Mouse (Mus musculus): ENCODE measurements around the gene Them4. TPM values are rescaled to one million over a fixed set of nuclear protein-coding genes. Genes with fewer than 3 reads are reported as not detected.

Them4 gene
- 36.2 TPM for polyA plus RNA-seq (2014; fragmentation: Illumina TruSeq; extraction: RNeasy Lipid Tissue Mini Kit (QIAGEN cat#74804); ENCODE audit: low read depth, low replicate concordance)

DNA sequence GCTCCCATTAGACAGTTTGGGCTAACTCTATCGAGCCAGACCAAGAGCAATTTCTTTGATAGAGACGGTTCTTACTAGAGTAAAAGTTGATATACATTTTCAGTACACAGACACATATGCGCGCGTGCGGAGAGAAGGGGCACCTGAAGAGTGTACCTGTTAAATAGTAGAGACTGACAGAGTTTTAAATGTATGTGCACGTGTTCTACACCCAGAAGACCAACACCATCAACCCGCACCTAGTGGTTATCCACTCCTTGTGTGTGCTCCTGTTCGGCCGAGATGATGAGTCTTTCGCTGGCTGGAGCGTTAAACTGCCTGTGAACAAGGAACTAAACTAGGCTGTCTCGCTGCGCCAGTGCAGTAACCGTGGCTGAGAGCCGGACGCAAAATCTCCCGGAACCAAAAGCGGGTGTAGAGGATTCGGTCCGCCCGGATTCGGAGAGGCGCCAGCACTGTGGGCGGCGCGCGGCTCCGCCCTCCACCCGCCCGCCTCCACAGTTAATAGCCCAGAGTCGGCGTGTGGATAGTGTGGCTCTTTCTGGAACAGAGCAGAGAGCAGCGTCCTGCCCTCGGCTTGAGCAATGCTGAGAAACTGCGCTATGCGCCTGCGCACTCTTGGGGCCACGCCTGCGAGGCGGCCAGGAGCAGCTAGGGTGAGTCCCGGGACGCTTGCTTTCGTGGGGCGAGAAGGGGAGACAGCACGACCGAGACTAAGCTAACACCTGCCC, at the start of gene Them4:
Them4 (plus strand) TSS at position 457 of the 731 bp plus-strand sequence.

GRCm38 (mm10) chr3:94263736-94264135, 46.2 kb upstream of the Them4 start, which contains the start of gene Gm4778:
Gene Gm4778, plus strand, starts transcription at chr3:94264036.

GRCm38 (mm10) chr3:94341959-94342422, 32.1 kb downstream of the Them4 start, which contains the start of gene Them5:
Gene Them5, plus strand, starts transcription at chr3:94342099.

GRCm38 (mm10) chr3:94362138-94362537, 52.2 kb downstream of the Them4 start, which contains the start of gene C2cd4d:
Gene C2cd4d, plus strand, starts transcription at chr3:94362438.

GRCm38 (mm10) chr3:94372641-94373040, 62.8 kb downstream of the Them4 start, which contains the start of gene Rorc:
Gene Rorc, plus strand, starts transcription at chr3:94372794.

Other genes starting within 250 kb of the Them4 start
- gene Gm10697, start 237.4 kb upstream of the Them4 start, polyA plus RNA-seq (2014; fragmentation: Illumina TruSeq; extraction: RNeasy Lipid Tissue Mini Kit (QIAGEN cat#74804); ENCODE audit: low read depth, low replicate concordance) = not detected
- gene Gm10696, start 131.9 kb upstream of the Them4 start, polyA plus RNA-seq (2014; fragmentation: Illumina TruSeq; extraction: RNeasy Lipid Tissue Mini Kit (QIAGEN cat#74804); ENCODE audit: low read depth, low replicate concordance) = not detected
- not detected for gene Gm5286, start 113.4 kb upstream of the Them4 start, polyA plus RNA-seq (2014; fragmentation: Illumina TruSeq; extraction: RNeasy Lipid Tissue Mini Kit (QIAGEN cat#74804); ENCODE audit: low read depth, low replicate concordance)
- not detected for gene Gm4778, start 46.1 kb upstream of the Them4 start, polyA plus RNA-seq (2014; fragmentation: Illumina TruSeq; extraction: RNeasy Lipid Tissue Mini Kit (QIAGEN cat#74804); ENCODE audit: low read depth, low replicate concordance)
- gene Them5, start 32.0 kb downstream of the Them4 start, polyA plus RNA-seq (2014; fragmentation: Illumina TruSeq; extraction: RNeasy Lipid Tissue Mini Kit (QIAGEN cat#74804); ENCODE audit: low read depth, low replicate concordance) = not detected
- gene C2cd4d, start 52.3 kb downstream of the Them4 start, polyA plus RNA-seq (2014; fragmentation: Illumina TruSeq; extraction: RNeasy Lipid Tissue Mini Kit (QIAGEN cat#74804); ENCODE audit: low read depth, low replicate concordance) = not detected
- gene Rorc, start 62.7 kb downstream of the Them4 start, polyA plus RNA-seq (2014; fragmentation: Illumina TruSeq; extraction: RNeasy Lipid Tissue Mini Kit (QIAGEN cat#74804); ENCODE audit: low read depth, low replicate concordance) = 25.4 TPM
- gene Lingo4, start 88.4 kb downstream of the Them4 start, polyA plus RNA-seq (2014; fragmentation: Illumina TruSeq; extraction: RNeasy Lipid Tissue Mini Kit (QIAGEN cat#74804); ENCODE audit: low read depth, low replicate concordance) = 0.19 TPM
- 3.7 TPM for gene Tdrkh, start 103.2 kb downstream of the Them4 start, polyA plus RNA-seq (2014; fragmentation: Illumina TruSeq; extraction: RNeasy Lipid Tissue Mini Kit (QIAGEN cat#74804); ENCODE audit: low read depth, low replicate concordance)
- 32.6 TPM for gene Mrpl9, start 133.2 kb downstream of the Them4 start, polyA plus RNA-seq (2014; fragmentation: Illumina TruSeq; extraction: RNeasy Lipid Tissue Mini Kit (QIAGEN cat#74804); ENCODE audit: low read depth, low replicate concordance)
- gene Oaz3, start 133.8 kb downstream of the Them4 start, polyA plus RNA-seq (2014; fragmentation: Illumina TruSeq; extraction: RNeasy Lipid Tissue Mini Kit (QIAGEN cat#74804); ENCODE audit: low read depth, low replicate concordance) = not detected
- not detected for gene Celf3, start 168.2 kb downstream of the Them4 start, polyA plus RNA-seq (2014; fragmentation: Illumina TruSeq; extraction: RNeasy Lipid Tissue Mini Kit (QIAGEN cat#74804); ENCODE audit: low read depth, low replicate concordance)
- not detected for gene Riiad1, start 170.3 kb downstream of the Them4 start, polyA plus RNA-seq (2014; fragmentation: Illumina TruSeq; extraction: RNeasy Lipid Tissue Mini Kit (QIAGEN cat#74804); ENCODE audit: low read depth, low replicate concordance)